Mouse (Mus musculus): Measurements from ENCODE around the gene Dbp.

DNA sequence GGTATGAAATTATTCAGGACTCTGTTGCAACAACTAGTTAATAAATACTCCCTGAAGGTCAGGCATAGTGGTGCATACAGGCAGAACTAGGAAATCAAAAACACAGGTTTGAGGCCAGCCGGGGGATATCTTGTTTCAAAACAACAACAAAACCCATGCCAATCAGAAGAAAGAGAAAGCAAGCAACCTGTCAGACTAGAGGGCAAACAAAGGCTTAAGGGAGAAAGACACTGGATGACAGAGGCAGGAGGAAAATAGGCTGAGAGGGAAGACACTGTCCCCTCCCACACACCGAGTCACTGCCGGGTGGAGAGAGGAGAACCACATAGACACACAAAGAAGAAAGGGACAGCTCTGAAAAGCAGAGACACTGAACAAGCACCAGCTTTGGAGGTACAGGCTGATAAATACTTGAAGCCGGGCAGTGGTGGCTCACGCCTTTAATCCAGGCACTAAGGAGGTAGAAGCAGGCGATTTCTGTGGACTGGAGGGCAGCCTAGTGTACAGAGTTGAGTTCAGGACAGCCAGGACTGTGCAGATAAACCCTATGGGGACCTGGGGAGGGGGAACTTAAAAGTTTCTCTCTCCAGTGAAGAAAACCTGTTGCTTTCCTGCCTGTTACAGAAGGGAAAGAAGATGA is 9.1 kb downstream of the Dbp start:
- TF ChIP-seq CTCF (conservative IDR thresholded peaks at IDR 0.05; ENCODE audit: low read length): no peak
- TF ChIP-seq NANOG (IDR thresholded peaks at IDR 0.05; ENCODE audit: borderline replicate concordance, low read length): no peak
- no peak for TF ChIP-seq POU5F1 (IDR thresholded peaks at IDR 0.05; ENCODE audit: borderline replicate concordance, low read length)
